Mouse (Mus musculus): Measurements from ENCODE around the gene 2310011J03Rik.

The 2310011J03Rik gene

GRCm38 (mm10) chr10:80320340-80320760 is at the start of gene 2310011J03Rik:
TSS of gene 2310011J03Rik (minus strand) at chr10:80320537.
- ChIA-PET CTCF (interaction anchor here in 1 of 4 experiments (0.7 kb wide), 1 partner anchor 122 kb away, joined by 3 read pairs; no protein-coding TSS in a partner anchor), POLR2A (interaction anchor here in 1 of 4 experiments (1.2 to 1.5 kb wide), 4 partner anchors 7 to 59 kb away, joined by 3 to 10 read pairs (median 4); partner anchors contain the start of genes Dazap1, Pcsk4 and Reep6)

- POLR2A ChIA-PET, result interaction anchor here in 2 of 4 experiments (0.7 to 2.0 kb wide), 5 partner anchors 11 to 296 kb away, joined by 3 to 5 read pairs (median 3); partner anchors contain the start of genes Pcsk4 (in 2 of the 2) and Plk5 (in 1 of the 2)
Observed at GRCm38 (mm10) chr10:80368392-80368791, 48.1 kb upstream of the 2310011J03Rik start.

GRCm38 (mm10) chr10:80367954-80368353 is 47.6 kb upstream of the 2310011J03Rik start:
- ChIA-PET POLR2A (interaction anchor here in 2 of 4 experiments (1.0 to 2.0 kb wide), 3 partner anchors 11 to 71 kb away, joined by 3 to 5 read pairs (median 4); partner anchors contain the start of genes Pcsk4 (in 1 of the 2) and Plk5 (in 1 of the 2)), CTCF (interaction anchor here in 2 of 4 experiments (0.6 to 2.8 kb wide), 7 partner anchors 17 to 177 kb away, joined by 4 to 12 read pairs (median 5); partner anchors contain the start of gene Mum1 (in 1 of the 2))

More at GRCm38 (mm10) chr10:80368392-80368791, 48.1 kb upstream of the 2310011J03Rik start:
- CTCF ChIA-PET, result interaction anchor here in 2 of 4 experiments (0.6 to 2.8 kb wide), 7 partner anchors 18 to 178 kb away, joined by 4 to 12 read pairs (median 5); partner anchors contain the start of gene Mum1 (in 1 of the 2)

- CTCF ChIA-PET, result interaction anchor here in 2 of 4 experiments (0.6 to 1.3 kb wide), 3 partner anchors 8 to 117 kb away, joined by 3 to 4 read pairs (median 3); partner anchors contain the start of gene Ndufs7 (in 1 of the 2)
- POLR2A ChIA-PET, result interaction anchor here in 1 of 4 experiments (0.8 to 1.7 kb wide), 3 partner anchors 197 to 311 kb away, joined by 3 read pairs; no protein-coding TSS in a partner anchor
Observed at GRCm38 (mm10) chr10:80365736-80366135, 45.4 kb upstream of the 2310011J03Rik start.

- POLR2A ChIA-PET, result interaction anchor here in 3 of 4 experiments (0.6 to 1.1 kb wide), 3 partner anchors 10 to 196 kb away, joined by 3 to 5 read pairs (median 3); no protein-coding TSS in a partner anchor
- CTCF ChIA-PET, result interaction anchor here in 2 of 4 experiments (0.6 to 2.1 kb wide), 2 partner anchors 13 to 473 kb away, joined by 5 read pairs; no protein-coding TSS in a partner anchor
Observed at GRCm38 (mm10) chr10:80363734-80364133, 43.4 kb upstream of the 2310011J03Rik start.

GRCm38 (mm10) chr10:80357994-80358639 is 37.8 kb upstream of the 2310011J03Rik start:
- POLR2A ChIA-PET, result interaction anchor here in 2 of 4 experiments (0.6 to 3.1 kb wide), 18 partner anchors 10 to 318 kb away, joined by 3 to 13 read pairs (median 5); partner anchors contain the start of genes Adamtsl5 (in 1 of the 2), Mum1 (in 1 of the 2) and Pcsk4 (in 1 of the 2)
- CTCF ChIA-PET, result interaction anchor here in 3 of 4 experiments (1.0 to 2.0 kb wide), 7 partner anchors 9 to 199 kb away, joined by 3 to 14 read pairs (median 5); partner anchors contain the start of gene Atp8b3 (in 1 of the 3)

- ChIA-PET CTCF (interaction anchor here (0.6 to 2.0 kb wide), 10 partner anchors 9 to 200 kb away, joined by 3 to 14 read pairs (median 4); partner anchors contain the start of gene Atp8b3 (in 1 of the 4)), POLR2A (interaction anchor here in 2 of 4 experiments (0.7 to 3.1 kb wide), 20 partner anchors 9 to 373 kb away, joined by 3 to 13 read pairs (median 5); partner anchors contain the start of genes Adamtsl5 (in 1 of the 2), Mum1 (in 1 of the 2) and Pcsk4 (in 1 of the 2))
Observed at GRCm38 (mm10) chr10:80357336-80357735, 37.0 kb upstream of the 2310011J03Rik start.

GRCm38 (mm10) chr10:80356737-80357136 is 36.4 kb upstream of the 2310011J03Rik start:
- CTCF ChIA-PET, result interaction anchor here in 3 of 4 experiments (0.6 to 2.0 kb wide), 12 partner anchors 8 to 343 kb away, joined by 3 to 6 read pairs (median 5); partner anchors contain the start of gene Atp8b3 (in 1 of the 3)
- POLR2A ChIA-PET, result interaction anchor here (0.6 to 3.1 kb wide), 25 partner anchors 11 to 372 kb away, joined by 3 to 13 read pairs (median 3); partner anchors contain the start of genes Rps15 (in 2 of the 4), Mum1 (in 1 of the 4), Pcsk4 (in 1 of the 4) and Reep6 (in 1 of the 4)

GRCm38 (mm10) chr10:80356001-80356682 is 35.8 kb upstream of the 2310011J03Rik start, which contains the start of gene Plk5:
TSS of gene Plk5 (plus strand) at chr10:80356459.
- ChIA-PET POLR2A (interaction anchor here (0.6 to 3.1 kb wide), 23 partner anchors 12 to 372 kb away, joined by 3 to 13 read pairs (median 4); partner anchors contain the start of genes Rps15 (in 2 of the 4), Mum1 (in 1 of the 4), Pcsk4 (in 1 of the 4) and Reep6 (in 1 of the 4)), CTCF (interaction anchor here in 3 of 4 experiments (0.6 to 2.0 kb wide), 6 partner anchors 7 to 343 kb away, joined by 5 to 6 read pairs (median 6); no protein-coding TSS in a partner anchor)

GRCm38 (mm10) chr10:80355431-80355830 is 35.1 kb upstream of the 2310011J03Rik start:
- POLR2A ChIA-PET, result interaction anchor here in 2 of 4 experiments (0.5 to 3.1 kb wide), 3 partner anchors 11 to 1981 kb away, joined by 3 to 13 read pairs (median 10); no protein-coding TSS in a partner anchor
- CTCF ChIA-PET, result interaction anchor here in 2 of 4 experiments (0.6 to 1.2 kb wide), 3 partner anchors 18 to 463 kb away, joined by 4 to 7 read pairs (median 4); no protein-coding TSS in a partner anchor

- CTCF ChIA-PET, result interaction anchor here in 2 of 4 experiments (0.7 to 2.9 kb wide), 5 partner anchors 19 to 174 kb away, joined by 3 to 49 read pairs (median 3); no protein-coding TSS in a partner anchor
- POLR2A ChIA-PET, result interaction anchor here in 2 of 4 experiments (0.9 to 1.7 kb wide), 5 partner anchors 12 to 308 kb away, joined by 3 to 6 read pairs (median 4); partner anchors contain the start of genes Pcsk4 (in 1 of the 2), Reep6 (in 1 of the 2) and Rps15 (in 1 of the 2)
Observed at GRCm38 (mm10) chr10:80352727-80353126, 32.4 kb upstream of the 2310011J03Rik start.

GRCm38 (mm10) chr10:80351896-80352295 is 31.6 kb upstream of the 2310011J03Rik start:
- ChIA-PET POLR2A (interaction anchor here in 3 of 4 experiments (0.6 to 2.0 kb wide), 18 partner anchors 9 to 367 kb away, joined by 3 to 7 read pairs (median 4); partner anchors contain the start of genes Rps15 (in 2 of the 3), Cbarp (in 1 of the 3), Pcsk4 (in 1 of the 3) and Reep6 (in 1 of the 3)), CTCF (interaction anchor here (0.6 to 2.9 kb wide), 23 partner anchors 9 to 215 kb away, joined by 3 to 49 read pairs (median 4); partner anchors contain the start of genes Pcsk4 (in 1 of the 4) and Reep6 (in 1 of the 4))

- ChIA-PET POLR2A (interaction anchor here in 3 of 4 experiments (0.6 to 2.0 kb wide), 33 partner anchors 9 to 366 kb away, joined by 3 to 13 read pairs (median 4); partner anchors contain the start of genes Rps15 (in 2 of the 3), Apc2 (in 1 of the 3), Atp8b3 (in 1 of the 3) and Cirbp (in 1 of the 3)), CTCF (interaction anchor here (0.6 to 2.9 kb wide), 87 partner anchors 8 to 548 kb away, joined by 3 to 49 read pairs (median 4); partner anchors contain the start of genes Pcsk4 (in 3 of the 4), Reep6 (in 3 of the 4), Apc2 (in 2 of the 4) and Kiss1r (in 1 of the 4))
Observed at GRCm38 (mm10) chr10:80350292-80350691, 30.0 kb upstream of the 2310011J03Rik start.

- CTCF ChIA-PET, result interaction anchor here (0.6 to 1.8 kb wide), 26 partner anchors 8 to 217 kb away, joined by 3 to 16 read pairs (median 4); partner anchors contain the start of genes Pcsk4 (in 2 of the 4), Apc2 (in 1 of the 4), Atp8b3 (in 1 of the 4) and Cirbp (in 1 of the 4)
- POLR2A ChIA-PET, result interaction anchor here (0.6 to 1.6 kb wide), 10 partner anchors 9 to 181 kb away, joined by 3 to 6 read pairs (median 3); partner anchors contain the start of genes Rps15 (in 2 of the 4), Apc2 (in 1 of the 4), Dazap1 (in 1 of the 4) and Gamt (in 1 of the 4)
Observed at GRCm38 (mm10) chr10:80348981-80349380, 28.6 kb upstream of the 2310011J03Rik start.

- ChIA-PET POLR2A (interaction anchor here (0.6 to 1.6 kb wide), 15 partner anchors 9 to 375 kb away, joined by 3 to 7 read pairs (median 3); partner anchors contain the start of genes Apc2 (in 2 of the 4), Rps15 (in 2 of the 4), Dazap1 (in 1 of the 4) and Gamt (in 1 of the 4)), CTCF (interaction anchor here (0.5 to 1.8 kb wide), 28 partner anchors 8 to 218 kb away, joined by 3 to 16 read pairs (median 4); partner anchors contain the start of genes Pcsk4 (in 2 of the 4), Apc2 (in 1 of the 4), Atp8b3 (in 1 of the 4) and Cirbp (in 1 of the 4))
Observed at GRCm38 (mm10) chr10:80348244-80348781, 28.0 kb upstream of the 2310011J03Rik start, which contains the start of gene Adamtsl5. TSS of gene Adamtsl5 (minus strand) at chr10:80348412.

Measured in embryonic stem cell, embryonic (primary cell).